Mouse (Mus musculus): ENCODE results near the gene Lat. TPM values are rescaled to one million over a fixed set of nuclear protein-coding genes. Genes with fewer than 3 reads are reported as not detected.
"Not testable (repeated sequence)": the region's sequence is repeated elsewhere in the genome, so short reads cannot be mapped to it uniquely, and the experiment has no call there.

The Lat gene
- polyA plus RNA-seq, 1 experiment from 2014 or later = 2.4 TPM

GRCm38 (mm10) chr7:126340896-126341295 is 28.5 kb downstream of the Lat start:
- H3K4me2 ChIP-seq (replicated peaks; ENCODE audit: low read depth, low read length) = no peak overlapping the region
- WGBS = 43% methylated on average over 6 of the region's 6 CpGs
- H3K9me3 ChIP-seq (ENCODE audit: low read length) = no peaks in the 10 kb centered on the region
- ATAC-seq (ENCODE audit: low FRiP score, low TSS enrichment) = no peak
- no peak overlapping the region for H3K4me3 ChIP-seq (ENCODE audit: low read length)
- no peaks in the 10 kb centered on the region for H3K4me1 ChIP-seq (ENCODE audit: insufficient read depth, low read length)
- no peak overlapping the region for H3K9ac ChIP-seq (replicated peaks; ENCODE audit: low read length)
- no peaks in the 10 kb centered on the region for H3K36me3 ChIP-seq (ENCODE audit: insufficient read depth, low read length)
- H3K27ac ChIP-seq (ENCODE audit: low read length) = peak overlapping the region; percentile 38; the same call in 1 of the 2 replicates
- no peaks in the 10 kb centered on the region for H3K27me3 ChIP-seq (ENCODE audit: insufficient read depth, low read length)

- H3K9ac ChIP-seq (replicated peaks; ENCODE audit: low read length) = 0 out of 2 replicates have a peak overlapping the region, but pooled peaks have one; percentile 1
- no peak overlapping the region for H3K27ac ChIP-seq (ENCODE audit: low read length)
- no peaks in the 10 kb centered on the region for H3K9me3 ChIP-seq (ENCODE audit: low read length)
- H3K27me3 ChIP-seq (ENCODE audit: insufficient read depth, low read length) = no peaks in the 10 kb centered on the region
- 51% methylated on average over 6 of the region's 6 CpGs for WGBS
- no peak overlapping the region for H3K4me2 ChIP-seq (replicated peaks; ENCODE audit: low read depth, low read length)
- ATAC-seq (ENCODE audit: low FRiP score, low TSS enrichment) = peak; percentile 76
- no peak overlapping the region for H3K4me3 ChIP-seq (ENCODE audit: low read length)
- H3K4me1 ChIP-seq (ENCODE audit: insufficient read depth, low read length) = no peaks in the 10 kb centered on the region
- no peaks in the 10 kb centered on the region for H3K36me3 ChIP-seq (ENCODE audit: insufficient read depth, low read length)
Measured at GRCm38 (mm10) chr7:126340206-126340618, 29.2 kb downstream of the Lat start.

GRCm38 (mm10) chr7:126339521-126339971 is 29.8 kb downstream of the Lat start:
- Histone ChIP-seq H3K27ac (ENCODE audit: low read length) (no peak overlapping the region), H3K4me2 (replicated peaks; ENCODE audit: low read depth, low read length) (no peak overlapping the region), H3K36me3 (ENCODE audit: insufficient read depth, low read length) (no peaks in the 10 kb centered on the region), H3K4me3 (ENCODE audit: low read length) (no peak overlapping the region), H3K9me3 (ENCODE audit: low read length) (no peaks in the 10 kb centered on the region), H3K27me3 (ENCODE audit: insufficient read depth, low read length) (no peaks in the 10 kb centered on the region), H3K9ac (replicated peaks; ENCODE audit: low read length) (no peak overlapping the region), H3K4me1 (ENCODE audit: insufficient read depth, low read length) (no peaks in the 10 kb centered on the region)
- ATAC-seq (ENCODE audit: low FRiP score, low TSS enrichment) = no peak
- 66% methylated on average over 8 of the region's 8 CpGs for WGBS

GRCm38 (mm10) chr7:126338906-126339305 is 30.5 kb downstream of the Lat start:
- no peak for ATAC-seq (ENCODE audit: low FRiP score, low TSS enrichment)
- H3K27ac ChIP-seq (ENCODE audit: low read length) = no peak overlapping the region
- H3K4me2 ChIP-seq (replicated peaks; ENCODE audit: low read depth, low read length) = no peak overlapping the region
- 82% methylated on average over 8 of the region's 8 CpGs for WGBS
- H3K4me3 ChIP-seq (ENCODE audit: low read length) = no peak overlapping the region
- no peaks in the 10 kb centered on the region for H3K4me1 ChIP-seq (ENCODE audit: insufficient read depth, low read length)
- no peaks in the 10 kb centered on the region for H3K9me3 ChIP-seq (ENCODE audit: low read length)
- no peaks in the 10 kb centered on the region for H3K27me3 ChIP-seq (ENCODE audit: insufficient read depth, low read length)
- H3K9ac ChIP-seq (replicated peaks; ENCODE audit: low read length) = no peak overlapping the region
- no peaks in the 10 kb centered on the region for H3K36me3 ChIP-seq (ENCODE audit: insufficient read depth, low read length)

- Histone ChIP-seq H3K9me3 (ENCODE audit: low read length) (no peaks in the 10 kb centered on the region), H3K27ac (ENCODE audit: low read length) (no peak overlapping the region), H3K4me2 (replicated peaks; ENCODE audit: low read depth, low read length) (no peak overlapping the region), H3K36me3 (ENCODE audit: insufficient read depth, low read length) (no peaks in the 10 kb centered on the region), H3K9ac (replicated peaks; ENCODE audit: low read length) (no peak overlapping the region), H3K27me3 (ENCODE audit: insufficient read depth, low read length) (no peaks in the 10 kb centered on the region), H3K4me3 (ENCODE audit: low read length) (no peak overlapping the region), H3K4me1 (ENCODE audit: insufficient read depth, low read length) (no peaks in the 10 kb centered on the region)
- ATAC-seq (ENCODE audit: low FRiP score, low TSS enrichment) = no peak
- 83% methylated on average over 1 of the region's 1 CpGs for WGBS
Measured at GRCm38 (mm10) chr7:126335556-126335955, 33.8 kb downstream of the Lat start.

- 74% methylated on average over 3 of the region's 3 CpGs for WGBS
- ATAC-seq (ENCODE audit: low FRiP score, low TSS enrichment) = no peak
Measured at GRCm38 (mm10) chr7:126332691-126333090, 36.7 kb downstream of the Lat start.

GRCm38 (mm10) chr7:126330693-126331092 is 38.7 kb downstream of the Lat start:
- no peak overlapping the region for H3K27ac ChIP-seq (ENCODE audit: low read length)
- no peak overlapping the region for H3K4me2 ChIP-seq (replicated peaks; ENCODE audit: low read depth, low read length)
- H3K9me3 ChIP-seq (ENCODE audit: low read length) = no peaks in the 10 kb centered on the region
- H3K27me3 ChIP-seq (ENCODE audit: insufficient read depth, low read length) = 0 out of 2 replicates have a peak, but pooled peaks cover 6% of the 10 kb centered on the region
- no peaks in the 10 kb centered on the region for H3K4me1 ChIP-seq (ENCODE audit: insufficient read depth, low read length)
- H3K36me3 ChIP-seq (ENCODE audit: insufficient read depth, low read length) = no peaks in the 10 kb centered on the region
- no peak overlapping the region for H3K4me3 ChIP-seq (ENCODE audit: low read length)
- ATAC-seq (ENCODE audit: low FRiP score, low TSS enrichment) = no peak
- WGBS = 48% methylated on average over 2 of the region's 2 CpGs
- no peak overlapping the region for H3K9ac ChIP-seq (replicated peaks; ENCODE audit: low read length)

More at GRCm38 (mm10) chr7:126332691-126333090, 36.7 kb downstream of the Lat start:
- Histone ChIP-seq H3K9ac (replicated peaks; ENCODE audit: low read length) (no peak overlapping the region), H3K4me2 (replicated peaks; ENCODE audit: low read depth, low read length) (no peak overlapping the region), H3K36me3 (ENCODE audit: insufficient read depth, low read length) (no peaks in the 10 kb centered on the region), H3K27ac (ENCODE audit: low read length) (no peak overlapping the region), H3K4me3 (ENCODE audit: low read length) (no peak overlapping the region), H3K4me1 (ENCODE audit: insufficient read depth, low read length) (no peaks in the 10 kb centered on the region), H3K27me3 (ENCODE audit: insufficient read depth, low read length) (no peaks in the 10 kb centered on the region), H3K9me3 (ENCODE audit: low read length) (no peaks in the 10 kb centered on the region)

- Histone ChIP-seq H3K4me2 (replicated peaks; ENCODE audit: low read depth, low read length) (no peak overlapping the region), H3K4me3 (ENCODE audit: low read length) (no peak overlapping the region), H3K27ac (ENCODE audit: low read length) (no peak overlapping the region), H3K9ac (replicated peaks; ENCODE audit: low read length) (no peak overlapping the region), H3K4me1 (ENCODE audit: insufficient read depth, low read length) (no peaks in the 10 kb centered on the region), H3K27me3 (ENCODE audit: insufficient read depth, low read length) (peaks cover 10% of the 10 kb centered on the region; the same call in 1 of the 2 replicates), H3K9me3 (ENCODE audit: low read length) (no peaks in the 10 kb centered on the region), H3K36me3 (ENCODE audit: insufficient read depth, low read length) (no peaks in the 10 kb centered on the region)
- no peak for ATAC-seq (ENCODE audit: low FRiP score, low TSS enrichment)
- WGBS = 82% methylated on average over 9 of the region's 9 CpGs
Measured at GRCm38 (mm10) chr7:126329907-126330645, 39.3 kb downstream of the Lat start.

GRCm38 (mm10) chr7:126328848-126329247 is 40.5 kb downstream of the Lat start:
- H3K36me3 ChIP-seq (ENCODE audit: insufficient read depth, low read length); H3K9me3 ChIP-seq (ENCODE audit: low read length); H3K4me1 ChIP-seq (ENCODE audit: insufficient read depth, low read length); ATAC-seq (ENCODE audit: low FRiP score, low TSS enrichment); H3K4me3 ChIP-seq (ENCODE audit: low read length); H3K9ac ChIP-seq (replicated peaks; ENCODE audit: low read length); H3K4me2 ChIP-seq (replicated peaks; ENCODE audit: low read depth, low read length); H3K27ac ChIP-seq (ENCODE audit: low read length): not testable (repeated sequence)
- H3K27me3 ChIP-seq (ENCODE audit: insufficient read depth, low read length) = peaks cover 14% of the 10 kb centered on the region; the same call in 1 of the 2 replicates
- WGBS = 95% methylated on average over 4 of the region's 6 CpGs

- H3K4me2 ChIP-seq (replicated peaks; ENCODE audit: low read depth, low read length); H3K9ac ChIP-seq (replicated peaks; ENCODE audit: low read length); H3K4me3 ChIP-seq (ENCODE audit: low read length); ATAC-seq (ENCODE audit: low FRiP score, low TSS enrichment); H3K4me1 ChIP-seq (ENCODE audit: insufficient read depth, low read length); H3K36me3 ChIP-seq (ENCODE audit: insufficient read depth, low read length); H3K9me3 ChIP-seq (ENCODE audit: low read length); H3K27ac ChIP-seq (ENCODE audit: low read length): not testable (repeated sequence)
- WGBS = 24% methylated on average over 9 of the region's 9 CpGs
- peaks cover 14% of the 10 kb centered on the region; the same call in 1 of the 2 replicates for H3K27me3 ChIP-seq (ENCODE audit: insufficient read depth, low read length)
Measured at GRCm38 (mm10) chr7:126325576-126326273, 43.6 kb downstream of the Lat start.

Data from kidney, embryonic 16.5 days (tissue).